Mouse (Mus musculus) forebrain, postnatal 0 days (tissue): ENCODE measurements around the gene Tef. TPM values are rescaled to one million over a fixed set of nuclear protein-coding genes. Genes with fewer than 3 reads are reported as not detected.
A peak's percentile ranks its signal among the peaks of the same experiment; 100 is the strongest.

Source experiments
- ATAC-seq: fragments of 200-750 bp; cut with Nextera tagmentation; 2 replicates; pipeline ENCODE4 v1.8.0; 2017; ENCODE audit warnings: mild to moderate bottlenecking, moderate library complexity
- DNase-seq: peaks from one replicate; pipeline ENCODE4 v3.0.0-alpha.2; 2015
- H3K27ac ChIP-seq: fragments of 300-500 bp; sonication (generic); 2 replicates; pipeline ENCODE4 v1.5.1; 2014; ENCODE audit warnings: low read depth, mild to moderate bottlenecking, antibody characterized with exemption, low read length, moderate library complexity, mixed read lengths
- H3K27me3 ChIP-seq: fragments of 300-500 bp; sonication (generic); 2 replicates; pipeline ENCODE4 v1.6.1; 2014; ENCODE audit warnings: mild to moderate bottlenecking, low read length, mixed read lengths; ENCODE audit not compliant: insufficient read depth
- H3K36me3 ChIP-seq: fragments of 300-500 bp; sonication (generic); 2 replicates; pipeline ENCODE4 v1.6.1; 2014; ENCODE audit warnings: mild to moderate bottlenecking, moderate library complexity; ENCODE audit not compliant: insufficient read depth
- H3K4me1 ChIP-seq: fragments of 300-500 bp; sonication (generic); 2 replicates; pipeline ENCODE4 v1.6.1; 2014; ENCODE audit warnings: antibody characterized with exemption; ENCODE audit not compliant: insufficient read depth
- H3K4me2 ChIP-seq: fragments of 300-500 bp; sonication (generic); 2 replicates; pipeline ENCODE4 v1.6.1; 2014; ENCODE audit warnings: low read depth, mild to moderate bottlenecking, moderate library complexity
- H3K4me3 ChIP-seq: fragments of 300-500 bp; sonication (generic); 2 replicates; pipeline ENCODE4 v1.5.1; 2014; ENCODE audit warnings: low read depth, low read length, mixed read lengths
- H3K9ac ChIP-seq: fragments of 300-500 bp; sonication (generic); 2 replicates; pipeline ENCODE4 v1.6.1; 2014; ENCODE audit warnings: mild to moderate bottlenecking
- H3K9me3 ChIP-seq: fragments of 300-500 bp; sonication (generic); 2 replicates; pipeline ENCODE4 v1.6.1; 2016; ENCODE audit warnings: low read length
- CTCF ChIP-seq: sonication (generic); IDR thresholded peaks from 2 replicates; pipeline ENCODE4 v1.5.1; 2016; ENCODE audit warnings: antibody characterized with exemption, control low read depth, low read depth
- WGBS: fragments of 180-500 bp; shearing (Covaris S2); extraction: QIAGEN DNeasy Blood & Tissue Kit; methylation state at CpG from one replicate; pipeline ENCODE4 v1.1.7; 2014; 5-methylcytosine and 5-hydroxymethylcytosine counted together
- polyA plus RNA-seq: library from polyadenylated mRNA; unstranded; fragments of >200 nt; fragmentation: Nextera tagmentation; extraction: Ambion mirVana; gene quantifications from 2 replicates; pipeline ENCODE4 v1.2.1, GENCODE M21; 2015
- total RNA-seq: library from RNA; depleted of rRNA; stranded (reverse); fragments of >200 nt; gene quantifications from 2 replicates; pipeline ENCODE4 v1.2.3, GENCODE M21; 2014

Tef gene
- total and polyA plus RNA-seq, 2 experiments from 2014 or later: 27.8 to 71.8 TPM

DNA sequence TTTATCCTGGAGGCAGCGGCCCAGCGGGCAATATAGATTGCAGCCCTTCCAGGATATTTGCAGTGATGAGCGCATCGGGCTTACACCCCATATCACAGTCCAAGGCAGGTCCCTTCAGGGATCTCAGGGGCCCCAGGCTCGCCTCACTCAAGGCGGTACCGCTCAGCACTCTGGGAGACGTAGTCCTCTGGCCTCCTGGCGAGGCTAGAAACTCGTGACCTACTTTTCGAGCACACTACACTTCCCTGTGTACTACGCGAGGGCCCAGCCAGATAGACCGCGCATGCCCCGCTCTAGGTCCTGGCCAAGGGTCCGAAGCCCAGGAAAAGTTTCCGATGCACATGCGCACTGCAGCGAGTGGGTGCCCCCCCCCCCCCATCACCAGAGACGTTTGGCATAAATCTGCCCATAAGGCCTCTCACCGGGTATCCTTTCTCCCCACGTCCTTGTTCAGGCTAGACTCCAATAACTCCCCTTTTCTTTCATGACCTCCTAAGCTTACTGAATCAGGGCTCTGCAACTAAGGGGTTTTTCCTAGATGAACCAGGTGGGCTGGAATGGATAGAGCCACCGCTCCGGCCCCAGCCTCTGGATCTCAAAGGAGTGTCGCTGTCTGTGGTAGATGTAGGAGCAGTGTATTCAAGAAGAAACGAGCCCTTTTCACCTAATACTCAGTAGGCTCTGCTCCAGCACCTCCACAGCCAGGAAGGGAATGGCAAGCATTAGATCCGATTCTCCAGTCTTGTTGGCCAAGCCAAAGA is 54.0 kb downstream of the Tef start:
- Histone ChIP-seq H3K36me3 (peaks cover 11% of the 10 kb centered on the region), H3K4me1 (peaks cover 14% of the 10 kb centered on the region), H3K27ac (peak overlapping the region; percentile 95), H3K4me2 (peak overlapping the region; percentile 85), H3K9ac (peak overlapping the region; percentile 67), H3K9me3 (no peaks in the 10 kb centered on the region), H3K27me3 (no peaks in the 10 kb centered on the region), H3K4me3 (peak overlapping the region; percentile 81)
- ATAC-seq: peak; percentile 84
- peak; percentile 90 for DNase-seq
- no peak for TF ChIP-seq CTCF
- 2% methylated on average over 28 of the region's 28 CpGs for whole genome bisulfite sequencing

GRCm38 (mm10) chr15:81856938-81857723 is 54.9 kb downstream of the Tef start:
- Histone ChIP-seq H3K4me1 (peaks cover 14% of the 10 kb centered on the region), H3K4me3 (peak overlapping the region; percentile 81), H3K27me3 (no peaks in the 10 kb centered on the region), H3K36me3 (peaks cover 4% of the 10 kb centered on the region; the same call in 1 of the 2 replicates), H3K27ac (peak overlapping the region; percentile 95; the same call in 1 of the 2 replicates), H3K4me2 (peak overlapping the region; percentile 85), H3K9me3 (no peaks in the 10 kb centered on the region), H3K9ac (peak overlapping the region; percentile 67)
- 2% methylated on average over 14 of the region's 14 CpGs for WGBS
- DNase-seq (no peak), ATAC-seq (no peak)
- no peak for TF ChIP-seq CTCF

DNA sequence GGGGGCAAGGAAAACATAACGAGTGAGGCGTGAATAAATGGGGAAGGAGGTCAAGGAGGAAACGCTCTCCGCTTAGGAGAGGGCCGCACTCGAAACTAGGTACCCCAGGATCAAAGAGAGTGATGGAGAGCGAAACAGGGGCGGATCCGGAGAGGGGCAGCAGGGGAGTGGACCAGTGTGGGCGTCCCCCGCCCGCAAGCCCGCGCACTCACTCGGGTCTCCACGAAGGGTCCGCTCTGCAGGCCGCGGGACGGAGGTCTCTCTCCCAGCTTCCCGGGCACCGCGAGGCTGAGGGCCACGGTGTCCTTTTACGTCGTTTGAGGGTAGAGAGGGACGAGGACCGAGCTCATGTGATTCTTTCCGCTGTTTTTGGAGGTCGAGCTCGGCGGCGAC is 55.5 kb downstream of the Tef start:
- Histone ChIP-seq H3K9ac (peak overlapping the region; percentile 67), H3K4me2 (peak overlapping the region; percentile 85), H3K4me3 (peak overlapping the region; percentile 81), H3K36me3 (peaks cover 4% of the 10 kb centered on the region; the same call in 1 of the 2 replicates), H3K4me1 (peaks cover 14% of the 10 kb centered on the region), H3K27me3 (no peaks in the 10 kb centered on the region), H3K27ac (peak overlapping the region; percentile 95), H3K9me3 (no peaks in the 10 kb centered on the region)
- no peak for TF ChIP-seq CTCF
- under 1% methylated on average over 33 of the region's 33 CpGs for WGBS
- DNase-seq (no peak), ATAC-seq (no peak)

DNA sequence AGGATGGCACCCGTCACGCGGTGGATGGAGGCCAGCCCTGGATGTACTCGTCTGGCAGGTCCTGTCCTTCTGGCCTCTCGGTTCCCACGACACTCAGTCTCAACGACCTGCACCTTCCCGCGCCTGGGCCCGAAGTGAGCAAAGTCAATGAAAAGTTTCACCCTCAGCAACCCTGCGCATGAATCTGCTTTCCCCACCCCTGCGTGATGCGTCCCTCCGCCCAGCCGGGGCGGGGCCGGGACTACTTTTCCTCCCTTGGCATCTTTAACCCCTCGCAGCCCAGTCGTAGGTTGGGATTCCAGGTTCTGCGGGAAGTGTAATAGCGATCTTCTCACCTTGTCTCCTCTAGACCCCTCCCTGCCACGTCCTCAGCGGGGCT is 55.9 kb downstream of the Tef start:
- H3K4me2 ChIP-seq: peak overlapping the region; percentile 85
- 0% methylated on average over 23 of the region's 23 CpGs for WGBS
- no peak for TF ChIP-seq CTCF
- H3K9ac ChIP-seq: peak overlapping the region; percentile 67
- 0 out of 2 replicates have a peak, but pooled peaks cover 4% of the 10 kb centered on the region for H3K36me3 ChIP-seq
- peak overlapping the region; percentile 81 for H3K4me3 ChIP-seq
- peak; percentile 95 for DNase-seq
- no peaks in the 10 kb centered on the region for H3K9me3 ChIP-seq
- H3K4me1 ChIP-seq: peaks cover 14% of the 10 kb centered on the region
- H3K27me3 ChIP-seq: no peaks in the 10 kb centered on the region
- ATAC-seq: no peak
- H3K27ac ChIP-seq: peak overlapping the region; percentile 95

DNA sequence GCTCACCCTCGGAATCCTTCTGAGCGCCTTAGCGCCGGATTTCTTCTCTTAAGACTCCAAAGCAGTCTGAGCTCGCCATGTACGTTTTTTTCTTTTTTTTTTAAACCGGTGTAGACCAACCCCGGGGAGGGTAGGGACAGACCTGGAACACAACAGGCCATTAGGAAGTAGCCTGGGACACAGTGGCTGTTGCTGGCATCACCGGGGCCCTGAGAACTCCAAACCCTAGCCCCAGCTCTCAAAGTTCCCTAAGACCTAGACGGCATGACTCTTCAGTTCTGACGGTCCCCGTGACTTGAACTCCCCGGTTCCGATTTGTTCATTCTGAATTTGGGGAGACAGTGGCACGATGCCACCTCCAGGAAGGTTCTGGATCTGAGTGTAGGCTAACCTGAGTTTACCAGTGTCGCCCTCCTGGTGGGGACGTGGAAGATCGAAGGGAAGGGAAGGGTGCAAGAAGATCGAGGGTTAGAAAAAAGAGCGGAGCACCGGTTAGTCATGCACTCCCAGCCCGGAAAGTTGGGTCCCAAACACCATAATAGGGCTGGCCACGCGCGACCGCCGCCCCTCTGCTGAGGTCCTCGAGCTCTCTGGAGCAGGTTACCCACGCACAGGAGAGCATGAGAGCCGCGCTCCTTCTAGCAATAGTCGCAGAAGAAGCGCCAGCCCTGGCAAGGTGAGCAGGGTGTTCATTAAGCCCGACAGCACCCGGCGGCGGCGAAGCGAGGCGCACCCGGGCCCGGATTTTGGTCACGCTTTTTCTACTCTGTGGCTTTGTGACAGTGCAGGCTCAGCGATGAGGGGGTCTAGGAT is 56.5 kb downstream of the Tef start, which contains the start of gene Tob2:
Tob2 (minus strand) TSS at position 280 of the 813 bp plus-strand sequence.
- Histone ChIP-seq H3K27ac (peak within 1 kb of the TSS; percentile 95), H3K36me3 (peaks cover 3% of the 10 kb centered on the region; the same call in 1 of the 2 replicates), H3K4me2 (peak within 1 kb of the TSS; percentile 85), H3K4me1 (peaks cover 14% of the 10 kb centered on the region), H3K9me3 (no peaks in the 10 kb centered on the region), H3K27me3 (no peaks in the 10 kb centered on the region), H3K4me3 (peak within 1 kb of the TSS; percentile 81), H3K9ac (peak within 1 kb of the TSS; percentile 67)
- ATAC-seq (no peak), DNase-seq (peak; percentile 83)
- TF ChIP-seq CTCF: peak; percentile 35
- WGBS: 1% methylated on average over 44 of the region's 44 CpGs
